Mouse (Mus musculus) neural tube, embryonic 13.5 days (tissue): Measurements from ENCODE around the gene Dcaf1. TPM values are rescaled to one million over a fixed set of nuclear protein-coding genes. Genes with fewer than 3 reads are reported as not detected.

ENCODE experiments used
- ATAC-seq: fragments of 200-750 bp; cut with Nextera tagmentation; 2 replicates; pipeline ENCODE4 v1.8.0; 2017; ENCODE audit warnings: low read depth, mild to moderate bottlenecking, moderate TSS enrichment, moderate library complexity
- H3K27ac ChIP-seq: fragments of 300-500 bp; sonication (generic); replicated peaks from 2 replicates; pipeline ENCODE4 v1.5.1; 2015; ENCODE audit warnings: moderate library complexity, mild to moderate bottlenecking, inconsistent platforms
- H3K27me3 ChIP-seq: fragments of 300-500 bp; sonication (generic); 2 replicates; pipeline ENCODE4 v1.6.1; 2015; ENCODE audit warnings: mild to moderate bottlenecking, inconsistent platforms
- H3K36me3 ChIP-seq: fragments of 300-500 bp; sonication (generic); 2 replicates; pipeline ENCODE4 v1.6.1; 2015; ENCODE audit warnings: mild to moderate bottlenecking, inconsistent platforms
- H3K4me1 ChIP-seq: fragments of 300-500 bp; sonication (generic); replicated peaks from 2 replicates; pipeline ENCODE4 v1.6.1; 2015; ENCODE audit warnings: inconsistent platforms
- H3K4me2 ChIP-seq: fragments of 300-500 bp; sonication (generic); 2 replicates; pipeline ENCODE4 v1.6.1; 2015; ENCODE audit warnings: inconsistent platforms, mild to moderate bottlenecking, moderate library complexity
- H3K4me3 ChIP-seq: fragments of 300-500 bp; sonication (generic); 2 replicates; pipeline ENCODE4 v1.5.1; 2015; ENCODE audit warnings: mild to moderate bottlenecking, inconsistent platforms
- H3K9ac ChIP-seq: fragments of 300-500 bp; sonication (generic); 2 replicates; pipeline ENCODE4 v1.6.1; 2015; ENCODE audit warnings: moderate library complexity, mild to moderate bottlenecking, inconsistent platforms
- H3K9me3 ChIP-seq: fragments of 300-500 bp; sonication (generic); 2 replicates; pipeline ENCODE4 v1.6.1; 2016; ENCODE audit warnings: inconsistent platforms
- WGBS: fragments of 180-500 bp; shearing (Covaris S2); methylation state at CpG from one replicate; pipeline ENCODE4 v1.1.7; 2015; 5-methylcytosine and 5-hydroxymethylcytosine counted together
- polyA plus RNA-seq: library from polyadenylated mRNA; unstranded; fragments of >200 nt; fragmentation: Nextera tagmentation; extraction: Ambion mirVana; gene quantifications from 2 replicates; pipeline ENCODE4 v1.2.1, GENCODE M21; 2015

The Dcaf1 gene
- polyA plus RNA-seq, 1 experiment from 2014 or later, result 19.0 TPM

- Histone ChIP-seq H3K27me3 (no peaks in the 10 kb centered on the region), H3K9me3 (no peaks in the 10 kb centered on the region), H3K4me1 (peaks cover 49% of the 10 kb centered on the region), H3K9ac (peak overlapping the region; percentile 85), H3K4me2 (peak overlapping the region; percentile 76), H3K4me3 (peak overlapping the region; percentile 72), H3K27ac (peak overlapping the region; percentile 93), H3K36me3 (peaks cover 46% of the 10 kb centered on the region)
- no peak for ATAC-seq
- under 1% methylated on average over 17 of the region's 17 CpGs for WGBS
These were observed 69.7 kb downstream of the Dcaf1 start for GRCm38 (mm10) chr9:106891341-106891741.

- peak within 1 kb of the TSS; percentile 85 for H3K9ac ChIP-seq
- H3K4me1 ChIP-seq, result peaks cover 49% of the 10 kb centered on the region
- no peaks in the 10 kb centered on the region for H3K9me3 ChIP-seq
- peaks cover 53% of the 10 kb centered on the region for H3K36me3 ChIP-seq
- no peaks in the 10 kb centered on the region for H3K27me3 ChIP-seq
- WGBS, result under 1% methylated on average over 59 of the region's 59 CpGs
- peak within 1 kb of the TSS; percentile 72 for H3K4me3 ChIP-seq
- H3K4me2 ChIP-seq, result peak within 1 kb of the TSS; percentile 76
- peak; percentile 99 for ATAC-seq
- H3K27ac ChIP-seq, result peak within 1 kb of the TSS; percentile 93
These were observed 70.3 kb downstream of the Dcaf1 start, which contains the start of gene Manf for GRCm38 (mm10) chr9:106891829-106892551. Gene Manf, minus strand, starts transcription at chr9:106891979.

- peaks cover 46% of the 10 kb centered on the region for H3K4me1 ChIP-seq
- WGBS, result under 1% methylated on average over 9 of the region's 9 CpGs
- no peaks in the 10 kb centered on the region for H3K27me3 ChIP-seq
- peak overlapping the region; percentile 93 for H3K27ac ChIP-seq
- H3K36me3 ChIP-seq, result peaks cover 56% of the 10 kb centered on the region
- no peaks in the 10 kb centered on the region for H3K9me3 ChIP-seq
- no peak for ATAC-seq
- peak overlapping the region; percentile 78 for H3K9ac ChIP-seq
- peak overlapping the region; percentile 72 for H3K4me3 ChIP-seq
- peak overlapping the region; percentile 72 for H3K4me2 ChIP-seq
These were observed 70.8 kb downstream of the Dcaf1 start for GRCm38 (mm10) chr9:106892552-106892875.

GRCm38 (mm10) chr9:106893327-106893726 is 71.7 kb downstream of the Dcaf1 start:
- no peak overlapping the region for H3K4me3 ChIP-seq
- H3K36me3 ChIP-seq, result peaks cover 52% of the 10 kb centered on the region
- peaks cover 37% of the 10 kb centered on the region for H3K4me1 ChIP-seq
- no peaks in the 10 kb centered on the region for H3K27me3 ChIP-seq
- 60% methylated on average over 3 of the region's 3 CpGs for WGBS
- H3K4me2 ChIP-seq, result peak overlapping the region; percentile 72
- no peak overlapping the region for H3K27ac ChIP-seq
- H3K9me3 ChIP-seq, result no peaks in the 10 kb centered on the region
- no peak for ATAC-seq
- H3K9ac ChIP-seq, result no peak overlapping the region

- H3K4me2 ChIP-seq, result no peak overlapping the region
- no peaks in the 10 kb centered on the region for H3K27me3 ChIP-seq
- no peaks in the 10 kb centered on the region for H3K9me3 ChIP-seq
- H3K36me3 ChIP-seq, result peaks cover 66% of the 10 kb centered on the region
- H3K4me3 ChIP-seq, result no peak overlapping the region
- no peak for ATAC-seq
- no peak overlapping the region for H3K27ac ChIP-seq
- WGBS, result 77% methylated on average over 1 of the region's 1 CpGs
- H3K9ac ChIP-seq, result no peak overlapping the region
- no peaks in the 10 kb centered on the region for H3K4me1 ChIP-seq
These were observed 77.2 kb downstream of the Dcaf1 start for GRCm38 (mm10) chr9:106898901-106899300.

- H3K27me3 ChIP-seq, result no peaks in the 10 kb centered on the region
- no peak overlapping the region for H3K4me3 ChIP-seq
- H3K4me1 ChIP-seq, result no peaks in the 10 kb centered on the region
- no peaks in the 10 kb centered on the region for H3K9me3 ChIP-seq
- peaks cover 53% of the 10 kb centered on the region for H3K36me3 ChIP-seq
- 90% methylated on average over 7 of the region's 7 CpGs for WGBS
- H3K9ac ChIP-seq, result no peak overlapping the region
- no peak overlapping the region for H3K27ac ChIP-seq
- no peak for ATAC-seq
- H3K4me2 ChIP-seq, result no peak overlapping the region
These were observed 79.9 kb downstream of the Dcaf1 start for GRCm38 (mm10) chr9:106901596-106901995.

- H3K4me1 ChIP-seq, result no peaks in the 10 kb centered on the region
- 75% methylated on average over 4 of the region's 4 CpGs for WGBS
- H3K4me2 ChIP-seq, result no peak overlapping the region
- no peak overlapping the region for H3K27ac ChIP-seq
- no peaks in the 10 kb centered on the region for H3K27me3 ChIP-seq
- no peaks in the 10 kb centered on the region for H3K9me3 ChIP-seq
- H3K4me3 ChIP-seq, result no peak overlapping the region
- peaks cover 47% of the 10 kb centered on the region for H3K36me3 ChIP-seq
- no peak overlapping the region for H3K9ac ChIP-seq
- ATAC-seq, result no peak
These were observed 81.6 kb downstream of the Dcaf1 start for GRCm38 (mm10) chr9:106903099-106903790.

GRCm38 (mm10) chr9:106903791-106904134 is 82.1 kb downstream of the Dcaf1 start:
- WGBS, result 19% methylated on average over 1 of the region's 1 CpGs
- no peak overlapping the region for H3K4me2 ChIP-seq
- no peak overlapping the region for H3K9ac ChIP-seq
- H3K27ac ChIP-seq, result no peak overlapping the region
- H3K27me3 ChIP-seq, result no peaks in the 10 kb centered on the region
- no peaks in the 10 kb centered on the region for H3K4me1 ChIP-seq
- H3K9me3 ChIP-seq, result no peaks in the 10 kb centered on the region
- no peak for ATAC-seq
- peaks cover 48% of the 10 kb centered on the region for H3K36me3 ChIP-seq
- no peak overlapping the region for H3K4me3 ChIP-seq

GRCm38 (mm10) chr9:106906597-106906996 is 84.9 kb downstream of the Dcaf1 start:
- no peak overlapping the region for H3K9ac ChIP-seq
- H3K36me3 ChIP-seq, result peaks cover 34% of the 10 kb centered on the region
- no peak overlapping the region for H3K4me3 ChIP-seq
- H3K27me3 ChIP-seq, result no peaks in the 10 kb centered on the region
- no peaks in the 10 kb centered on the region for H3K9me3 ChIP-seq
- ATAC-seq, result no peak
- 89% methylated on average over 8 of the region's 8 CpGs for WGBS
- H3K4me1 ChIP-seq, result no peaks in the 10 kb centered on the region
- no peak overlapping the region for H3K4me2 ChIP-seq
- H3K27ac ChIP-seq, result no peak overlapping the region

GRCm38 (mm10) chr9:106908174-106908573 is 86.5 kb downstream of the Dcaf1 start:
- no peaks in the 10 kb centered on the region for H3K9me3 ChIP-seq
- peaks cover 40% of the 10 kb centered on the region; the same call in 1 of the 2 replicates for H3K36me3 ChIP-seq
- no peaks in the 10 kb centered on the region for H3K27me3 ChIP-seq
- H3K4me1 ChIP-seq, result no peaks in the 10 kb centered on the region
- WGBS, result 90% methylated on average over 3 of the region's 3 CpGs
- no peak overlapping the region for H3K4me2 ChIP-seq
- H3K9ac ChIP-seq, result no peak overlapping the region
- ATAC-seq, result no peak
- no peak overlapping the region for H3K4me3 ChIP-seq
- H3K27ac ChIP-seq, result no peak overlapping the region

- no peak for ATAC-seq
- no peaks in the 10 kb centered on the region for H3K27me3 ChIP-seq
- H3K4me3 ChIP-seq, result no peak overlapping the region
- H3K36me3 ChIP-seq, result peaks cover 41% of the 10 kb centered on the region; the same call in 1 of the 2 replicates
- H3K9ac ChIP-seq, result no peak overlapping the region
- WGBS, result 53% methylated on average over 5 of the region's 5 CpGs
- H3K9me3 ChIP-seq, result no peaks in the 10 kb centered on the region
- H3K4me1 ChIP-seq, result no peaks in the 10 kb centered on the region
- H3K27ac ChIP-seq, result peak overlapping the region; percentile 46; the same call in 1 of the 2 replicates
- H3K4me2 ChIP-seq, result no peak overlapping the region
These were observed 87.0 kb downstream of the Dcaf1 start for GRCm38 (mm10) chr9:106908715-106909114.

GRCm38 (mm10) chr9:106911624-106912023 is 90.0 kb downstream of the Dcaf1 start:
- no peak for ATAC-seq
- no peak overlapping the region for H3K4me3 ChIP-seq
- no peak overlapping the region for H3K4me2 ChIP-seq
- H3K36me3 ChIP-seq, result peaks cover 37% of the 10 kb centered on the region; the same call in 1 of the 2 replicates
- no peak overlapping the region for H3K9ac ChIP-seq
- no peak overlapping the region for H3K27ac ChIP-seq
- H3K9me3 ChIP-seq, result no peaks in the 10 kb centered on the region
- H3K27me3 ChIP-seq, result no peaks in the 10 kb centered on the region
- WGBS, result 82% methylated on average over 1 of the region's 1 CpGs
- no peaks in the 10 kb centered on the region for H3K4me1 ChIP-seq
